Mouse (Mus musculus) embryonic fibroblast, embryonic 13.5 days (primary cell): ENCODE results near the gene Dcaf10.
"Not testable (repeated sequence)": the region's sequence is repeated elsewhere in the genome, so short reads cannot be mapped to it uniquely, and the experiment has no call there.

ENCODE experiments used
- CTCF ChIP-seq: IDR thresholded peaks from 2 replicates; pipeline ENCODE4 v1.5.1; 2011; ENCODE audit warnings: mild to moderate bottlenecking, control low read depth, low read length, moderate library complexity, borderline replicate concordance; ENCODE audit not compliant: insufficient read depth
- POLR2A ChIP-seq: IDR thresholded peaks from 2 replicates; pipeline ENCODE4 v1.6.1; 2011; ENCODE audit warnings: low read depth, mild to moderate bottlenecking, control low read depth, low read length, moderate library complexity

DNA sequence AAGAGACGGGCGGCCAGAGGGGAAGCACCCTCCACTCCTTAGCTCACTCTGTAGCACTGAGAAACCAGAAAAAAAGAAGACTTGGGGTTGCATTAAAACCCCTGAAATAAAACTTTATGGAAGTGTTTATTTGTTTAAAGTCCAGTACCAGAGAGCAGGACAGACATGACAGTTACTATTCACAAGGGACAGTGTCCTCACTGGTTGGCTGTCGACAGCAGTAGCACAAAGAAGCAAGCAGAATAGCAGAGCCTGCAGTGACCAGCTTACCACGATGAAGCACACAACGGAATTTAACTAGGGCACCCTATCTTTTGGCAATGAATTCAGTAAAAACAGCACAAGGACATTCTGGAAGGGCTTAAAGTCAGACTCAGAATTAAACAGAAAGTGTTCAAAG lies 56.4 kb downstream of the Dcaf10 start:
- TF ChIP-seq CTCF, POLR2A: not testable (repeated sequence)
